In the genomic region with DNA sequence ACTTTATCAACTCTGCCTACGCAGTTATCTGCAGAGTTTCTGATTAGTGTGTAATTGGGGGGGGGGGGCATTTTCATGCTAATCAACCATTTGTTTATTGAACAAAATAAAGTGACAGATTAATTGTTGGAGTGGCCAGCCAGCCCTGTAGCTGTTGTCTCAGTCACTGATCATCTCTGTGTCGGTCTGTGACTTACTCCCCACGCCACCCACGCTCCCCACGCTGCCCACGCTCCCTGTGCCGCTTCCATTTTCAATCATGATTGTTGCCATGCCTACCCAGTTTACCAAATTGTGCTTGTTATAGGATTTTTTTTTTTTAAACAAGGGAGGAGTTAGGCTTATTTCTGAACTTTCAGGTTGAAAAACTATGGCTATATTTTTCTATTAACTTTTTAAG, we compare ENCODE assay signal across 26 mouse cellular contexts. TPM values are rescaled to one million over a fixed set of nuclear protein-coding genes. Genes with fewer than 3 reads are reported as not detected.
DNase-seq lines count a peak whose midpoint lies in the region; TF ChIP-seq lines count a peak whose summit lies in the region.
"Had no signal": no experiment of that assay in that cellular context is flagged by ENCODE, and none has a peak within 500 bp of the region (broad histone marks: within the 10 kb centered on the region; RNA-seq: fewer than 3 reads in every experiment).

No protein-coding gene starts in this region.

- peak; percentile 44 for DNase-seq in heart, adult 11 months
- DNase-seq in heart, adult 2 months, result no peak
- peak; percentile 11 to 59 for DNase-seq in layer of hippocampus, adult 18-20 months (ENCODE audit: low spot score in 2 of 2)
- DNase-seq in layer of hippocampus, adult 8-10 months (ENCODE audit: low spot score in 2 of 2), result no peak
- DNase-seq in Muller cell, postnatal 12 days (ENCODE audit: inconsistent ontology term), result peak; percentile 47
- DNase-seq in testis, postnatal 10 days (ENCODE audit: low spot score), result peak; percentile 49
- DNase-seq in urinary bladder, adult 2 months (ENCODE audit: low spot score), result no peak
- no peak for DNase-seq in ovary, postnatal 10 days (ENCODE audit: low spot score)
- DNase-seq: adrenal gland, postnatal 10 days; adrenal gland, postnatal 36 days; cerebellum, adult 11 months; cerebellum, adult 2 months; cerebellum, adult 9-11 months; cerebellum, postnatal 25 days; forebrain, postnatal 0 days; gastrocnemius, adult 2 months; gastrocnemius, postnatal 14 days; heart, adult 18-20 months; heart, postnatal 14 days; heart, postnatal 4 days had no signal

- intact Hi-C loops in heart, adult 2 months (cut with DNase I), result no loop called here

- 67% methylated on average over 7 of the region's 7 CpGs for WGBS in heart, adult 2 months

- TF ChIP-seq EP300 in heart, adult 2 months (IDR thresholded peaks at IDR 0.05; ENCODE audit: insufficient read depth, low read depth, low read length), result no peak

- no peak overlapping the region for H3K9ac ChIP-seq in heart, adult 2 months (ENCODE audit: low read depth, low read length)
- H3K9ac ChIP-seq: embryonic facial prominence, embryonic 12.5 days; embryonic facial prominence, embryonic 15.5 days; forebrain, postnatal 0 days; heart, embryonic 13.5 days; hindbrain, embryonic 14.5 days had no signal

- TF ChIP-seq CTCF in heart, adult 2 months (IDR thresholded peaks at IDR 0.05), result no peak

- TF ChIP-seq POLR2A in heart, adult 2 months (IDR thresholded peaks at IDR 0.05; ENCODE audit: insufficient read depth, low read depth, low read length), result no peak

- no peaks in the 10 kb centered on the region for H3K36me3 ChIP-seq in heart, adult 2 months (ENCODE audit: control insufficient read depth, insufficient read depth, low read length)
- H3K36me3 ChIP-seq: embryonic facial prominence, embryonic 12.5 days; embryonic facial prominence, embryonic 15.5 days; heart, embryonic 10.5 days; heart, embryonic 13.5 days had no signal

- no peak overlapping the region for H3K4me3 ChIP-seq in heart, adult 2 months
- H3K4me3 ChIP-seq: embryonic facial prominence, embryonic 12.5 days; embryonic facial prominence, embryonic 15.5 days; gastrocnemius, adult 2 months; heart, embryonic 10.5 days; heart, embryonic 13.5 days had no signal

- H3K27ac ChIP-seq in heart, adult 2 months, result no peak overlapping the region
- H3K27ac ChIP-seq: embryonic facial prominence, embryonic 12.5 days; embryonic facial prominence, embryonic 15.5 days; gastrocnemius, adult 2 months; heart, embryonic 10.5 days; heart, embryonic 13.5 days; hindbrain, embryonic 14.5 days had no signal

- H3K27me3 ChIP-seq in heart, adult 2 months (ENCODE audit: control insufficient read depth, insufficient read depth, low read length), result no peaks in the 10 kb centered on the region
- H3K27me3 ChIP-seq: embryonic facial prominence, embryonic 12.5 days; embryonic facial prominence, embryonic 15.5 days; heart, embryonic 13.5 days; Patski had no signal

- no peaks in the 10 kb centered on the region for H3K4me1 ChIP-seq in heart, adult 2 months (ENCODE audit: control insufficient read depth, insufficient read depth, low read length)
- H3K4me1 ChIP-seq: embryonic facial prominence, embryonic 12.5 days; embryonic facial prominence, embryonic 15.5 days; heart, embryonic 10.5 days; heart, embryonic 13.5 days had no signal

- no peaks in the 10 kb centered on the region for H3K79me2 ChIP-seq in heart, adult 2 months (replicated peaks; ENCODE audit: control insufficient read depth, insufficient read depth, low read length)

RNA-seq across cellular contexts. Expression of a gene that starts 34.3 kb away (rescaled TPM):
- total RNA-seq in heart, adult 2 months (2021), result 10 to 100 TPM; 15.2 to 24.6 TPM
- polyA plus RNA-seq in heart, adult 2 months (2012; rRNA removed), result 11.9 and 21.7 TPM in 2 replicates
- total RNA-seq in layer of hippocampus, adult 18-20 months (2021), result 1 to 10 TPM; 5.5 to 6.0 TPM
- 10 to 100 TPM in 1 of 4 experiments, 1 to 10 TPM in 3; 4.8 to 10.6 (median 7.1) TPM for total RNA-seq in layer of hippocampus, adult 8-10 months (2022)
- polyA plus RNA-seq in urinary bladder, adult 2 months (2012; rRNA removed), result 20.8 and 21.3 TPM in 2 replicates

Comparison
In these comparisons a context has a peak if more than half of its experiments do, and no peak if none do; other contexts are left out.
1. DNase-seq: peak in heart, adult 11 months (single experiment), layer of hippocampus, adult 18-20 months (2 of 2), Muller cell, postnatal 12 days (single experiment) and testis, postnatal 10 days (single experiment); none in heart, adult 2 months (0 of 2), layer of hippocampus, adult 8-10 months (0 of 2), urinary bladder, adult 2 months (single experiment) and ovary, postnatal 10 days (single experiment).